Mouse (Mus musculus): ENCODE data around the gene Rnf121. TPM values are rescaled to one million over a fixed set of nuclear protein-coding genes. Genes with fewer than 3 reads are reported as not detected.
A peak's percentile ranks its signal among the peaks of the same experiment; 100 is the strongest.
"Not testable (repeated sequence)": the region's sequence is repeated elsewhere in the genome, so short reads cannot be mapped to it uniquely, and the experiment has no call there.

The Rnf121 gene
- polyA plus RNA-seq, 1 experiment from 2014 or later, result 29.3 TPM

- Histone ChIP-seq H3K4me1 (ENCODE audit: insufficient read depth) (no peaks in the 10 kb centered on the region), H3K4me3 (ENCODE audit: low read depth, low read length) (no peak overlapping the region), H3K27ac (ENCODE audit: low read depth) (no peak overlapping the region), H3K4me2 (no peak overlapping the region), H3K27me3 (ENCODE audit: insufficient read depth, low read length) (no peaks in the 10 kb centered on the region), H3K9ac (no peak overlapping the region), H3K9me3 (ENCODE audit: low read depth, low read length) (no peaks in the 10 kb centered on the region), H3K36me3 (ENCODE audit: insufficient read depth) (peaks cover 94% of the 10 kb centered on the region)
- DNase-seq, result no peak
- no peak for ATAC-seq (ENCODE audit: insufficient read depth)
- no peak for TF ChIP-seq CTCF (IDR thresholded peaks at IDR 0.05; ENCODE audit: low read depth)
- 89% methylated on average over 2 of the region's 2 CpGs for WGBS
Observed at GRCm38 (mm10) chr7:102035534-102035933, 29.7 kb downstream of the Rnf121 start.

- whole genome bisulfite sequencing, result 93% methylated on average over 1 of the region's 1 CpGs
- Histone ChIP-seq H3K4me2 (no peak overlapping the region), H3K27me3 (ENCODE audit: insufficient read depth, low read length) (no peaks in the 10 kb centered on the region), H3K4me3 (ENCODE audit: low read depth, low read length) (no peak overlapping the region), H3K9ac (no peak overlapping the region), H3K27ac (ENCODE audit: low read depth) (no peak overlapping the region), H3K9me3 (ENCODE audit: low read depth, low read length) (no peaks in the 10 kb centered on the region), H3K36me3 (ENCODE audit: insufficient read depth) (peaks cover 93% of the 10 kb centered on the region), H3K4me1 (ENCODE audit: insufficient read depth) (no peaks in the 10 kb centered on the region)
- TF ChIP-seq CTCF (IDR thresholded peaks at IDR 0.05; ENCODE audit: low read depth), result 0 out of 2 replicates have a peak, but pooled peaks have one; percentile 8
- ATAC-seq (ENCODE audit: insufficient read depth), result no peak
- DNase-seq, result peak; percentile 24
Observed at GRCm38 (mm10) chr7:102034904-102035303, 30.4 kb downstream of the Rnf121 start.

GRCm38 (mm10) chr7:102025187-102026119 is 39.8 kb downstream of the Rnf121 start:
- no peak for TF ChIP-seq CTCF (IDR thresholded peaks at IDR 0.05; ENCODE audit: low read depth)
- ATAC-seq (ENCODE audit: insufficient read depth) (no peak), DNase-seq (no peak)
- WGBS, result 75% methylated on average over 2 of the region's 2 CpGs
- no peak overlapping the region for H3K9ac ChIP-seq
- no peak overlapping the region for H3K4me3 ChIP-seq (ENCODE audit: low read depth, low read length)
- no peaks in the 10 kb centered on the region for H3K9me3 ChIP-seq (ENCODE audit: low read depth, low read length)
- no peaks in the 10 kb centered on the region for H3K4me1 ChIP-seq (ENCODE audit: insufficient read depth)
- H3K4me2 ChIP-seq, result no peak overlapping the region
- H3K27me3 ChIP-seq (ENCODE audit: insufficient read depth, low read length), result no peaks in the 10 kb centered on the region
- peaks cover 68% of the 10 kb centered on the region for H3K36me3 ChIP-seq (ENCODE audit: insufficient read depth)
- H3K27ac ChIP-seq (ENCODE audit: low read depth), result no peak overlapping the region

GRCm38 (mm10) chr7:102023821-102024220 is 41.4 kb downstream of the Rnf121 start:
- no peak for ATAC-seq (ENCODE audit: insufficient read depth)
- Histone ChIP-seq H3K4me1 (ENCODE audit: insufficient read depth) (no peaks in the 10 kb centered on the region), H3K36me3 (ENCODE audit: insufficient read depth) (peaks cover 67% of the 10 kb centered on the region), H3K4me2 (no peak overlapping the region), H3K27ac (ENCODE audit: low read depth) (no peak overlapping the region), H3K9me3 (ENCODE audit: low read depth, low read length) (no peaks in the 10 kb centered on the region), H3K9ac (no peak overlapping the region), H3K27me3 (ENCODE audit: insufficient read depth, low read length) (no peaks in the 10 kb centered on the region), H3K4me3 (ENCODE audit: low read depth, low read length) (no peak overlapping the region)
- TF ChIP-seq CTCF (IDR thresholded peaks at IDR 0.05; ENCODE audit: low read depth), result no peak
- DNase-seq, result no peak
- 93% methylated on average over 9 of the region's 9 CpGs for WGBS

- not testable (repeated sequence) for H3K27me3 ChIP-seq (ENCODE audit: insufficient read depth, low read length); H3K4me3 ChIP-seq (ENCODE audit: low read depth, low read length); H3K27ac ChIP-seq (ENCODE audit: low read depth); H3K4me2 ChIP-seq; H3K9me3 ChIP-seq (ENCODE audit: low read depth, low read length); H3K4me1 ChIP-seq (ENCODE audit: insufficient read depth); DNase-seq; H3K9ac ChIP-seq; ATAC-seq (ENCODE audit: insufficient read depth)
- H3K36me3 ChIP-seq (ENCODE audit: insufficient read depth), result peaks cover 78% of the 10 kb centered on the region
- 88% methylated on average over 2 of the region's 2 CpGs for WGBS
Observed at GRCm38 (mm10) chr7:102020934-102021333, 44.3 kb downstream of the Rnf121 start.

GRCm38 (mm10) chr7:102019362-102019761 is 45.9 kb downstream of the Rnf121 start:
- 65% methylated on average over 3 of the region's 3 CpGs for WGBS
- no peak overlapping the region for H3K4me3 ChIP-seq (ENCODE audit: low read depth, low read length)
- TF ChIP-seq CTCF (IDR thresholded peaks at IDR 0.05; ENCODE audit: low read depth), result no peak
- H3K27me3 ChIP-seq (ENCODE audit: insufficient read depth, low read length), result no peaks in the 10 kb centered on the region
- DNase-seq, result no peak
- H3K9ac ChIP-seq, result no peak overlapping the region
- no peak for ATAC-seq (ENCODE audit: insufficient read depth)
- no peaks in the 10 kb centered on the region for H3K9me3 ChIP-seq (ENCODE audit: low read depth, low read length)
- H3K4me1 ChIP-seq (ENCODE audit: insufficient read depth), result no peaks in the 10 kb centered on the region
- no peak overlapping the region for H3K27ac ChIP-seq (ENCODE audit: low read depth)
- no peak overlapping the region for H3K4me2 ChIP-seq
- H3K36me3 ChIP-seq (ENCODE audit: insufficient read depth), result peaks cover 83% of the 10 kb centered on the region

GRCm38 (mm10) chr7:102018590-102018989 is 46.7 kb downstream of the Rnf121 start, which contains the start of gene Il18bp:
Gene Il18bp, minus strand, starts transcription at chr7:102018690.
- WGBS, result 91% methylated on average over 3 of the region's 3 CpGs
- Histone ChIP-seq H3K4me2 (no peak within 1 kb of the TSS), H3K36me3 (ENCODE audit: insufficient read depth) (peaks cover 85% of the 10 kb centered on the region)

More at GRCm38 (mm10) chr7:102018590-102018989, 46.7 kb downstream of the Rnf121 start, which contains the start of gene Il18bp:
- no peaks in the 10 kb centered on the region for H3K27me3 ChIP-seq (ENCODE audit: insufficient read depth, low read length)
- H3K27ac ChIP-seq (ENCODE audit: low read depth), result no peak within 1 kb of the TSS
- no peaks in the 10 kb centered on the region for H3K9me3 ChIP-seq (ENCODE audit: low read depth, low read length)
- no peak within 1 kb of the TSS for H3K9ac ChIP-seq
- H3K4me3 ChIP-seq (ENCODE audit: low read depth, low read length), result no peak within 1 kb of the TSS
- DNase-seq (no peak), ATAC-seq (ENCODE audit: insufficient read depth) (no peak)
- TF ChIP-seq CTCF (IDR thresholded peaks at IDR 0.05; ENCODE audit: low read depth), result no peak
- no peaks in the 10 kb centered on the region for H3K4me1 ChIP-seq (ENCODE audit: insufficient read depth)
